Mouse (Mus musculus) adipose tissue, adult 10 weeks (tissue): ENCODE results near the gene Olfr128. TPM values are rescaled to one million over a fixed set of nuclear protein-coding genes. Genes with fewer than 3 reads are reported as not detected.

Experiments used
- polyA plus RNA-seq: library from polyadenylated mRNA; stranded (reverse); fragments of 350-450 nt; fragmentation: Illumina TruSeq; extraction: RNeasy Lipid Tissue Mini Kit (QIAGEN cat#74804); gene quantifications from one replicate; pipeline ENCODE4 v1.2.3, GENCODE M21; 2014; ENCODE audit warnings: low read depth, low replicate concordance

Gene Olfr128
- not detected for polyA plus RNA-seq

GRCm38 (mm10) chr17:37920248-37920647 lies at the start of gene Olfr128:
Gene Olfr128 (plus strand): TSS chr17:37920548.

GRCm38 (mm10) chr17:37900137-37900536 lies 20.2 kb upstream of the Olfr128 start, which contains the start of gene Olfr127:
Gene Olfr127 (plus strand): TSS chr17:37900437.

GRCm38 (mm10) chr17:37952979-37953378 lies 32.6 kb downstream of the Olfr128 start, which contains the start of gene Olfr761:
Gene Olfr761 (minus strand): TSS chr17:37953079.

Other genes with a start within 250 kb of the Olfr128 start
- not detected for gene Olfr119, start 224.0 kb upstream of the Olfr128 start, polyA plus RNA-seq
- not detected for gene Olfr120, start 198.7 kb upstream of the Olfr128 start, polyA plus RNA-seq
- not detected for gene Olfr121, start 171.7 kb upstream of the Olfr128 start, polyA plus RNA-seq
- not detected for gene Olfr122, start 151.9 kb upstream of the Olfr128 start, polyA plus RNA-seq
- not detected for gene Olfr123, start 127.0 kb upstream of the Olfr128 start, polyA plus RNA-seq
- gene Olfr124, start 120.7 kb upstream of the Olfr128 start, polyA plus RNA-seq, result not detected
- gene Olfr125, start 87.6 kb upstream of the Olfr128 start, polyA plus RNA-seq, result not detected
- not detected for gene Olfr126, start 73.1 kb upstream of the Olfr128 start, polyA plus RNA-seq
- not detected for gene Olfr127, start 20.1 kb upstream of the Olfr128 start, polyA plus RNA-seq
- gene Olfr761, start 32.5 kb downstream of the Olfr128 start, polyA plus RNA-seq, result not detected
- gene Olfr129, start 139.5 kb downstream of the Olfr128 start, polyA plus RNA-seq, result not detected
- not detected for gene Olfr130, start 143.4 kb downstream of the Olfr128 start, polyA plus RNA-seq
- gene Olfr131, start 168.1 kb downstream of the Olfr128 start, polyA plus RNA-seq, result not detected
- gene Olfr132, start 214.0 kb downstream of the Olfr128 start, polyA plus RNA-seq, result not detected
- not detected for gene Olfr133, start 224.7 kb downstream of the Olfr128 start, polyA plus RNA-seq